Mouse (Mus musculus): ENCODE measurements around the gene Letmd1.

DNA sequence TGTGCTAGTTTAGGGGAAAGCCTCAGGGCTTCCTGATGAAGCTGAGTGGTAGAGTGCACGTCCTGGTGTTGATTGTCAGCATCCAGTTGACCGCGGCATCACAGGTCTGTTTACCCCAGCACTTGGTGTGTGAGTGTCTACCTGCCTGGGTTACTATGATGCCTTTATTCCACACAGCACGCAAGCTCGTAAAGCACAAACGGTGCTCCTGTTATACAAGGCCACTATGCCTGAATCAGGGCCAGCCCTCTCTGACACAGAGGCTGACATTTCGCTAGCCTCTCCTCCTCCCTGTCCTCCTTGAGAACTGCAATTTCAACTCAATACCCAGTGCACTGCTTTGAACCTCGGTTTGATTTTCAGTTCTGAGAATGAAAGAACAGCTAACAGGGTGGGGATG is 49.5 kb upstream of the Letmd1 start:
- TF ChIP-seq CTCF (IDR thresholded peaks at IDR 0.05; ENCODE audit: low read depth, low read length) (no peak), POLR2A (IDR thresholded peaks at IDR 0.05; ENCODE audit: borderline replicate concordance, low read depth, low read length) (no peak)
